Mouse (Mus musculus) forebrain, embryonic 10.5 days (tissue): ENCODE results near the gene Gm5773. TPM values are rescaled to one million over a fixed set of nuclear protein-coding genes. Genes with fewer than 3 reads are reported as not detected.
"Not testable (repeated sequence)": the region's sequence is repeated elsewhere in the genome, so short reads cannot be mapped to it uniquely, and the experiment has no call there.

Source experiments
- DNase-seq: peaks from one replicate; pipeline ENCODE4 v3.0.0-alpha.2; 2017; ENCODE audit warnings: low spot score; ENCODE audit errors: extremely low spot score
- H3K27ac ChIP-seq: fragments of 300-500 bp; sonication (generic); 2 replicates; pipeline ENCODE4 v1.5.1; 2016; ENCODE audit warnings: mild to moderate bottlenecking
- H3K27me3 ChIP-seq: fragments of 300-500 bp; sonication (generic); 2 replicates; pipeline ENCODE4 v1.6.1; 2016; ENCODE audit warnings: mild to moderate bottlenecking; ENCODE audit not compliant: poor library complexity, severe bottlenecking
- H3K36me3 ChIP-seq: fragments of 300-500 bp; sonication (generic); replicated peaks from 2 replicates; pipeline ENCODE4 v1.6.1; 2016; ENCODE audit warnings: mild to moderate bottlenecking, moderate library complexity
- H3K4me1 ChIP-seq: fragments of 300-500 bp; sonication (generic); 2 replicates; pipeline ENCODE4 v1.6.1; 2016
- H3K4me3 ChIP-seq: fragments of 300-500 bp; sonication (generic); 2 replicates; pipeline ENCODE4 v1.5.1; 2016; ENCODE audit warnings: mild to moderate bottlenecking, moderate library complexity
- H3K9me3 ChIP-seq: fragments of 300-500 bp; sonication (generic); 2 replicates; pipeline ENCODE4 v1.6.1; 2016; ENCODE audit warnings: mild to moderate bottlenecking, moderate library complexity
- WGBS: fragments of 180-500 bp; shearing (Covaris S2); methylation state at CpG from one replicate; pipeline ENCODE4 v1.1.7; 2016; 5-methylcytosine and 5-hydroxymethylcytosine counted together
- polyA plus RNA-seq: library from polyadenylated mRNA; unstranded; fragments of >200 nt; fragmentation: Nextera tagmentation; extraction: Ambion mirVana; gene quantifications from 2 replicates; pipeline ENCODE4 v1.2.1, GENCODE M21; 2016

Gm5773 gene
- polyA plus RNA-seq: not detected in 2 replicates

DNA sequence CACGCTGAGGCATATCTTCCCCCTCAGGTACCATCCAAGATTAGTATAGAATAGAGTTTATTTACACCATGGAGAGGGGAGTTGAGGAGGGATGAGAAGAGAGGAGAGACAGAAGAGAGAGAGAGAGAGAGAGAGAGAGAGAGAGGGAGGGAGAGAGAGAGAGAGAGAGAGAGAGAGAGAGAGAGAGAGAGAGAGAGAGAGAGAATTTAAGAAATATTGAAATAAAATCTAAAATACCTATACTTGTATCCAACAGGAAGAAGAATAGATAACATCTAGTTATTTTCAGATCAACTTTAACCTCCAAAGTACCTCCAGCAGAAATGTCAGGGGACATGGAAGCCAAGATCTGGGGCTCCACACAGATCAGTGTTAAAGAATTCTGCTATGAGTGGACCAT lies at the start of gene Gm5773:
Gm5773 (plus strand) TSS at position 301 of the 400 bp plus-strand sequence.
- WGBS: 78% methylated on average over 1 of the region's 1 CpGs

DNA sequence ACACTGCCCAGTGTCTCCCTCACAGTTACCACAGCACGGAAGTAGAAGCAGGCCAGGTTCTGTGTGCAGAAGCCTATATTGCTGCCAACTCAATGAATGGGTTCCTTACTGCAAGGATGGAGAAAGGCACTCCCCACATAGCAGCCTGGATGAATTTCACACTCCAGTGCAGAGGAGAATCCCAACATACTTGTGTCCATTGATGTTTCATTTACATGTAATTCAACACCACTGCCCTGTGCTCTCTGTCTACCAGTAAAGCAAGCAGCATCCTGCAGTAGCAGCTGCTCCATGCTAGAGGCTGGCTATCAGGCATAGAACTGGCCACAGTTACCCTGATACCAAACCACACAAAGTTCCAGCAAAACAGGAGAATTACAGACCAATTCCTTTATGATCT lies 27.3 kb upstream of the Gm5773 start:
- WGBS: 78% methylated on average over 1 of the region's 1 CpGs
- not testable (repeated sequence) for DNase-seq, H3K4me1 ChIP-seq, H3K36me3 ChIP-seq, H3K4me3 ChIP-seq, H3K27ac ChIP-seq, H3K9me3 ChIP-seq, H3K27me3 ChIP-seq

More for the DNA sequence above, at the start of gene Gm5773:
- not testable (repeated sequence) for H3K4me3 ChIP-seq, H3K27me3 ChIP-seq, DNase-seq, H3K9me3 ChIP-seq, H3K4me1 ChIP-seq, H3K27ac ChIP-seq, H3K36me3 ChIP-seq

DNA sequence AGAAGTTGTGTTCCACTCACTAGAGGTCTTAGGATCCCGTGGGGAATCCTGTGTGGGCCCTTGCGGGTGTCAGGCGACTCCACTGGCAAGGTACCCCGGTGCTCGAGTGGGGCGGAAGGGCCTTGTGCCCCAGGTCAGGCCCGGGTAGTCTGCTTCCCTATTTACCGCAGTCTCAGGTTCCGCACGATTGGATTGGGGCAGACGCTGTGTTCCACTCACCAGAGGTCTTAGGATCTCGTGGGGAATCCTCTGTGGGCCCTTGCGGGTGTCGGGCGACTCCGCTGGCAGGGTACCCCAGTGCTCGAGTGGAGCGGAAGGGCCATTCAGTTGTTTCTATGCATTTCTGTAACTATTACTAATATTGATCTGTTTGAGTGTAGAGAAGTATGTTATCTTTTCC lies 18.8 kb upstream of the Gm5773 start:
- H3K27me3 ChIP-seq, H3K4me3 ChIP-seq, H3K9me3 ChIP-seq, H3K4me1 ChIP-seq, H3K27ac ChIP-seq, DNase-seq, H3K36me3 ChIP-seq: not testable (repeated sequence)
- WGBS: 94% methylated on average over 18 of the region's 18 CpGs

DNA sequence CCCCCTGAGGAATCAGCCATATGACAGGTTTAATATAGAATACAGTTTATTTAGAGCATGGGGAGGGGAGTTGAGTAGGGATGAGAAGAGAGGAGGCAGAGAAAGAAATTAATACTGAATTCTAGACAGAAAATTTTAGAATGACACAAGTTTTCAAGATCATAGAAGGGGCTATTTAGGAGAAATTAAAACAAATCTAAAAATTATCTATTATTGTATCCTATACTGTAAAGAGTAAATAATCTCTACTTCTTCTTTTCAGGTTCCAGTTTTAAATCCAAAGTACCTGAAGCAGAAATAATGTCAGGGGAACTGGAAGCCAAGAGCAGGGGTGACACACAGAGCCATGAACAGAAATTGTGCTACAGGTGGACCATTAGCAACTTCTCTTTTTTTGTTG lies 23.3 kb downstream of the Gm5773 start, which contains the start of gene Tdpoz4:
Tdpoz4 (plus strand) TSS at position 301 of the 400 bp plus-strand sequence.
- not testable (repeated sequence) for H3K27me3 ChIP-seq, H3K4me3 ChIP-seq, H3K9me3 ChIP-seq, H3K4me1 ChIP-seq, H3K27ac ChIP-seq, DNase-seq, H3K36me3 ChIP-seq

DNA sequence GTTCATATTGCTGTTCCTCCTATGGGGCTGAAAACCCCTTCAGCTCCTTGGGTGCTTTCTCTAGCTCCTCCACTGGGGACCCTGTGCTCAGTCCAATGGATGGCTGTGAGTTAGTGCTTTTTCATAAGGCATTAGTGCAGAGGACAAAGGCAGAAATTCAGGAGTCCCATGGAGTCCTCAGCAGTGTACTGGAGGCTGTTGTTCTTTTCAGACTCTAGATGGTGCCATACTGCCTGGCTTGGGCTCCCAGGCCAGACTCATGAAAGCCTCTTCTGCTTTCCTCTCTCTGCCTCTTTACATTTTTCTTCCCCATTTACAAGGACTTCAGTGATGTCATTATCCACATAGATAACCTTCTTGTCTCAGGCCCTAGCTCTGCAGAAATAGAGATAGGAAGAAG lies 40.5 kb downstream of the Gm5773 start:
- not testable (repeated sequence) for DNase-seq, H3K4me1 ChIP-seq, H3K36me3 ChIP-seq, H3K9me3 ChIP-seq, H3K4me3 ChIP-seq, H3K27me3 ChIP-seq, H3K27ac ChIP-seq

Other genes starting within 250 kb of the Gm5773 start
- gene S100a10, start 217.9 kb upstream of the Gm5773 start, polyA plus RNA-seq: 93.1 and 94.7 TPM in 2 replicates
- gene Tdpoz2, start 120.3 kb upstream of the Gm5773 start, polyA plus RNA-seq: not detected in 2 replicates
- gene Tdpoz1, start 96.7 kb upstream of the Gm5773 start, polyA plus RNA-seq: not detected in 2 replicates
- gene Gm37596, start 79.9 kb upstream of the Gm5773 start, polyA plus RNA-seq: not detected in 2 replicates
- not detected in 2 replicates for gene Tdpoz4, start 23.4 kb downstream of the Gm5773 start, polyA plus RNA-seq
- not detected in 2 replicates for gene Tdpoz3, start 53.0 kb downstream of the Gm5773 start, polyA plus RNA-seq
- gene Gm9117, start 170.5 kb downstream of the Gm5773 start, polyA plus RNA-seq: not detected in 2 replicates
- gene Tdpoz5, start 188.3 kb downstream of the Gm5773 start, polyA plus RNA-seq: not detected in 2 replicates